Mouse (Mus musculus) forebrain, embryonic 16.5 days (tissue): ENCODE measurements around the gene Fgfr3. TPM values are rescaled to one million over a fixed set of nuclear protein-coding genes. Genes with fewer than 3 reads are reported as not detected.

Experiments used
- ATAC-seq: fragments of 200-750 bp; cut with Nextera tagmentation; 2 replicates; pipeline ENCODE4 v1.8.0; 2017; ENCODE audit warnings: mild to moderate bottlenecking, moderate library complexity
- H3K27ac ChIP-seq: fragments of 300-500 bp; sonication (generic); 2 replicates; pipeline ENCODE4 v1.5.1; 2014; ENCODE audit warnings: low read length, control low read depth
- H3K27me3 ChIP-seq: fragments of 300-500 bp; sonication (generic); replicated peaks from 2 replicates; pipeline ENCODE4 v1.6.1; 2014; ENCODE audit warnings: low read length; ENCODE audit not compliant: control insufficient read depth, insufficient read depth
- H3K36me3 ChIP-seq: fragments of 300-500 bp; sonication (generic); 2 replicates; pipeline ENCODE4 v1.6.1; 2014; ENCODE audit not compliant: control insufficient read depth, insufficient read depth
- H3K4me1 ChIP-seq: fragments of 300-500 bp; sonication (generic); replicated peaks from 2 replicates; pipeline ENCODE4 v1.6.1; 2014; ENCODE audit warnings: low read length; ENCODE audit not compliant: control insufficient read depth, insufficient read depth
- H3K4me2 ChIP-seq: fragments of 300-500 bp; sonication (generic); 2 replicates; pipeline ENCODE4 v1.6.1; 2014; ENCODE audit warnings: mild to moderate bottlenecking, low read length, control low read depth
- H3K4me3 ChIP-seq: fragments of 300-500 bp; sonication (generic); replicated peaks from 2 replicates; pipeline ENCODE4 v1.5.1; 2014; ENCODE audit warnings: mild to moderate bottlenecking, low read length, control low read depth
- H3K9ac ChIP-seq: fragments of 300-500 bp; sonication (generic); replicated peaks from 2 replicates; pipeline ENCODE4 v1.6.1; 2014; ENCODE audit warnings: low read depth, low read length, control low read depth
- H3K9me3 ChIP-seq: fragments of 300-500 bp; sonication (generic); 2 replicates; pipeline ENCODE4 v1.6.1; 2016; ENCODE audit warnings: low read length; ENCODE audit not compliant: control insufficient read depth
- WGBS: fragments of 180-500 bp; shearing (Covaris S2); extraction: QIAGEN DNeasy Blood & Tissue Kit; methylation state at CpG from one replicate; pipeline ENCODE4 v1.1.7; 2014; 5-methylcytosine and 5-hydroxymethylcytosine counted together
- polyA plus RNA-seq: library from polyadenylated mRNA; unstranded; fragments of >200 nt; fragmentation: Nextera tagmentation; extraction: Ambion mirVana; gene quantifications from 2 replicates; pipeline ENCODE4 v1.2.1, GENCODE M21; 2015

The Fgfr3 gene
- polyA plus RNA-seq, 1 experiment from 2014 or later, result 29.9 TPM

GRCm38 (mm10) chr5:33706350-33706629 lies 15.2 kb upstream of the Fgfr3 start:
- peaks cover 15% of the 10 kb centered on the region for H3K4me1 ChIP-seq
- no peaks in the 10 kb centered on the region for H3K9me3 ChIP-seq
- H3K27me3 ChIP-seq, result no peaks in the 10 kb centered on the region
- H3K4me2 ChIP-seq, result no peak overlapping the region
- H3K4me3 ChIP-seq, result no peak overlapping the region
- 90% methylated on average over 1 of the region's 1 CpGs for WGBS
- no peaks in the 10 kb centered on the region for H3K36me3 ChIP-seq
- no peak overlapping the region for H3K9ac ChIP-seq
- ATAC-seq, result no peak
- H3K27ac ChIP-seq, result peak overlapping the region; percentile 57

GRCm38 (mm10) chr5:33707163-33707562 lies 14.3 kb upstream of the Fgfr3 start:
- Histone ChIP-seq H3K9me3 (no peaks in the 10 kb centered on the region), H3K4me1 (peaks cover 15% of the 10 kb centered on the region), H3K27ac (no peak overlapping the region), H3K4me2 (no peak overlapping the region), H3K9ac (no peak overlapping the region), H3K27me3 (no peaks in the 10 kb centered on the region), H3K36me3 (no peaks in the 10 kb centered on the region), H3K4me3 (no peak overlapping the region)
- ATAC-seq, result no peak
- WGBS, result 80% methylated on average over 4 of the region's 4 CpGs

- Histone ChIP-seq H3K4me3 (no peak overlapping the region), H3K4me2 (no peak overlapping the region), H3K9me3 (no peaks in the 10 kb centered on the region), H3K4me1 (peaks cover 12% of the 10 kb centered on the region), H3K9ac (no peak overlapping the region), H3K36me3 (no peaks in the 10 kb centered on the region), H3K27ac (no peak overlapping the region), H3K27me3 (no peaks in the 10 kb centered on the region)
- no peak for ATAC-seq
- WGBS, result 37% methylated on average over 2 of the region's 2 CpGs
Measured at GRCm38 (mm10) chr5:33709037-33709436, 12.4 kb upstream of the Fgfr3 start.

- no peak overlapping the region for H3K4me2 ChIP-seq
- H3K27me3 ChIP-seq, result no peaks in the 10 kb centered on the region
- no peak overlapping the region for H3K9ac ChIP-seq
- H3K36me3 ChIP-seq, result no peaks in the 10 kb centered on the region
- 76% methylated on average over 2 of the region's 2 CpGs for WGBS
- no peak overlapping the region for H3K4me3 ChIP-seq
- H3K27ac ChIP-seq, result no peak overlapping the region
- no peaks in the 10 kb centered on the region for H3K4me1 ChIP-seq
- ATAC-seq, result no peak
- H3K9me3 ChIP-seq, result no peaks in the 10 kb centered on the region
Measured at GRCm38 (mm10) chr5:33712550-33712949, 8.9 kb upstream of the Fgfr3 start.

GRCm38 (mm10) chr5:33715182-33715581 lies 6.3 kb upstream of the Fgfr3 start:
- no peak overlapping the region for H3K4me3 ChIP-seq

GRCm38 (mm10) chr5:33716467-33716866 lies 5.0 kb upstream of the Fgfr3 start:
- WGBS, result 79% methylated on average over 6 of the region's 6 CpGs

More at GRCm38 (mm10) chr5:33715182-33715581, 6.3 kb upstream of the Fgfr3 start:
- Histone ChIP-seq H3K27ac (no peak overlapping the region), H3K36me3 (no peaks in the 10 kb centered on the region), H3K9ac (no peak overlapping the region), H3K9me3 (no peaks in the 10 kb centered on the region), H3K4me1 (no peaks in the 10 kb centered on the region), H3K27me3 (no peaks in the 10 kb centered on the region), H3K4me2 (no peak overlapping the region)
- 43% methylated on average over 2 of the region's 2 CpGs for WGBS
- no peak for ATAC-seq

GRCm38 (mm10) chr5:33718460-33718859 lies 3.0 kb upstream of the Fgfr3 start:
- Histone ChIP-seq H3K27ac (no peak overlapping the region), H3K27me3 (no peaks in the 10 kb centered on the region), H3K4me2 (no peak overlapping the region), H3K9ac (no peak overlapping the region), H3K36me3 (no peaks in the 10 kb centered on the region), H3K4me1 (peaks cover 20% of the 10 kb centered on the region), H3K9me3 (no peaks in the 10 kb centered on the region), H3K4me3 (no peak overlapping the region)
- no peak for ATAC-seq
- 87% methylated on average over 5 of the region's 5 CpGs for WGBS

More at GRCm38 (mm10) chr5:33716467-33716866, 5.0 kb upstream of the Fgfr3 start:
- no peaks in the 10 kb centered on the region for H3K27me3 ChIP-seq
- H3K4me1 ChIP-seq, result peaks cover 7% of the 10 kb centered on the region
- ATAC-seq, result no peak
- no peaks in the 10 kb centered on the region for H3K9me3 ChIP-seq
- no peak overlapping the region for H3K9ac ChIP-seq
- H3K36me3 ChIP-seq, result no peaks in the 10 kb centered on the region
- H3K27ac ChIP-seq, result no peak overlapping the region
- no peak overlapping the region for H3K4me2 ChIP-seq
- no peak overlapping the region for H3K4me3 ChIP-seq

- no peak overlapping the region for H3K27ac ChIP-seq
- H3K4me1 ChIP-seq, result peaks cover 36% of the 10 kb centered on the region
Measured at GRCm38 (mm10) chr5:33720852-33721490, 503 bp upstream of the Fgfr3 start.

GRCm38 (mm10) chr5:33722266-33723018 lies 968 bp downstream of the Fgfr3 start:
- Histone ChIP-seq H3K27ac (peak overlapping the region; percentile 53), H3K4me1 (peaks cover 44% of the 10 kb centered on the region), H3K9me3 (no peaks in the 10 kb centered on the region), H3K9ac (peak overlapping the region; percentile 89), H3K27me3 (no peaks in the 10 kb centered on the region), H3K36me3 (no peaks in the 10 kb centered on the region), H3K4me2 (peak overlapping the region; percentile 98), H3K4me3 (peak overlapping the region; percentile 73)
- under 1% methylated on average over 52 of the region's 53 CpGs for WGBS
- peak; percentile 27 for ATAC-seq

More at GRCm38 (mm10) chr5:33720852-33721490, 503 bp upstream of the Fgfr3 start:
- H3K4me3 ChIP-seq, result peak overlapping the region; percentile 73
- peak overlapping the region; percentile 89; the same call in 1 of the 2 replicates for H3K9ac ChIP-seq
- no peak for ATAC-seq
- H3K9me3 ChIP-seq, result no peaks in the 10 kb centered on the region
- peak overlapping the region; percentile 98 for H3K4me2 ChIP-seq
- H3K36me3 ChIP-seq, result no peaks in the 10 kb centered on the region
- 15% methylated on average over 8 of the region's 8 CpGs for WGBS
- no peaks in the 10 kb centered on the region for H3K27me3 ChIP-seq
